Mouse (Mus musculus) left cerebral cortex, postnatal 10 days (tissue): Measurements from ENCODE around the gene Zcchc24. TPM values are rescaled to one million over a fixed set of nuclear protein-coding genes. Genes with fewer than 3 reads are reported as not detected.
A peak's percentile ranks its signal among the peaks of the same experiment; 100 is the strongest.

Experiments used
- DNase-seq, 2 experiments: peaks; one replicate each; pipeline ENCODE4 v3.0.0; 2021 to 2022; ENCODE audit warnings: low spot score in 2 of 2, mixed read lengths in 1 of 2; ENCODE audit errors: extremely low spot score in 1 of 2
- intact Hi-C: fragments of 180-260 bp; cut with DNase I; formaldehyde crosslinking; loops from one replicate; pipeline ENCODE4 v1.15.1; 2025
- total RNA-seq, 2 experiments: library from RNA; stranded (reverse); gene quantifications; 2 replicates each; pipeline ENCODE4 v1.2.3; 2021

The Zcchc24 gene
- total RNA-seq, 2 experiments from 2014 or later: 34.9 to 41.8 TPM

DNA sequence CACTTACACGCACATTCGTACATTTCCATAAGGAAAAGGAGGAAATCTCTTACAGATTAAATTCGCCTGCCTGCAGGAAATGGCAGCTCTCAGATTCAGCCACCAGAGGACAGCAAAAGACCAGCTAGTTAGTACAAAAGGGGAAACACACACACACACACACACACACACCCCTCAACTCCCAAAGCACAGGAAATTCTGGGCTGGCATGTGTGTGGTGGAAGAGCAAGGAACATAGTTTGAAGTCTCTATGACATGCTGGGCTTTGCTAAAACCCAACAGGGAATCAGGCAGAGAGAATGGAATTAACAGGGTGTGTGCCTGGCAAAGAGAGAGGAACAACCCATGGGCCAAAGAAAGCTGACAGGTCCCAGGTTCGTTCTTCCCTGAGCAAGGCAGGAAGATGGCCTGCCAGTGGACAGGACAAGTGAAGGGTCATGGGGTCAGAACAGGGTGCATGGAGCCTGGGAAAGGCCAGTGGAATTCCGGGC, 61.1 kb downstream of the Zcchc24 start:
- intact Hi-C loops: no loop called here
- DNase-seq: peak; percentile 77 to 82

DNA sequence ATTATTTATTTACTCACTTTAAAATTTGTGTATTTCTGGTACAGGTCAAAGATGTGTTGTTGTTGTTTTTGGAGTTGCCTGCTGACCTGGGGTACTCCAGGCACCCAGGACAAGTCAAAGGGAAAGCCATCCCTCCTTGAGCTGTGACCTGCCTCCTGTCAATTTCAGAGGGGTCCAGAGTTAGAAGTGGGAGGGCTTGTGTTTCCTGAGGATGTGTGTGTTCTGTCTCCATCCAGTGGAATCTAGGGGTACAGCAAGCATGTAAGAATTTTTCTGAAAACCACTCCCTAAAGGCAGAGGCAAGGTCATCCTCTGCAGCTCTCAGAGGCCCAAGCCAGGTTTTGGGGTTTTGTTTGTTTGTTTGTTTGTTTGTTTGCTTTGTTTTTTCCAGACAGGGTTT, 66.9 kb downstream of the Zcchc24 start:
- no peak for DNase-seq
- intact Hi-C loops: loop anchor here (5.0 kb wide), 1 partner anchor 1200 kb away; no protein-coding TSS in a partner anchor

DNA sequence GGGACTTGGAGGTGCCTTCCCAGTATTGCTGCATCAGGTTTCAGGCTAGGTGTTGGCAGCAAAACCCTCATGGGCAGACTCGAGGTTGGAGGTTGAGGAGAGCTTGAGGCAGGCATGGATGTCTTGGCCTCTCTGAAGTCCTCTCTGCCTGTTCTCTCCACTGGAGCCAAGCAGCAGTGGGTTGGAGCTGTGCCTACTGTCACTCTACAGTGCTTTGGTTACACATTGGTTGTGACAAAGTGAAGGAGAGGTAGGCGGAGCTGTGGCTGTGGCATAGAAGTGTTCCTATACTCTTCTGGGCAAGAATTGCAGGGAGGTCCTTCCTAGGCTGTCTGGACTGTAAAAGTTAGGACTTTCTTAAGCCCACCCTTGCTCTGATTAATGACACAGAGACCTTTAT, 72.5 kb downstream of the Zcchc24 start:
- intact Hi-C loops: no loop called here
- no peak for DNase-seq

DNA sequence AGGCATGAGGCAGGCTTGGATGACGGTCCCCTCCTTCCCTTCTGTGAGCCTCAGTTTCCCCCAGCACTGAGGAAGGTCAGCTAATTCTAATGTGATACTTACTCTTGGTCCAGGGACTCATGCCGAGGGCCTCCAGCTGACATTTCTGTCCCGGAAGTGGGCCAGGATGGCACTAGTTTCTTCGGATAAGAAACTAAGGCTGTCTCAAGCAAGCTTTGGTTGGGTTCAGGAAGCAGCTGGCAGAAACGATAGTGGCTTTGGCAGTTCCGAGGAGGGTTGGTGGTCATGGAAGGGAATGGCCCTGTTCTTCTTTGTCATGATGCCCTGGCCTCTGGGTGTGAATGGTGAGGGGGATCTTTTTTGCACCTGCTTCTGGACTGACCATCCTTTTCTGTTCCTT, 73.8 kb downstream of the Zcchc24 start:
- no peak for DNase-seq
- intact Hi-C loops: no loop called here

DNA sequence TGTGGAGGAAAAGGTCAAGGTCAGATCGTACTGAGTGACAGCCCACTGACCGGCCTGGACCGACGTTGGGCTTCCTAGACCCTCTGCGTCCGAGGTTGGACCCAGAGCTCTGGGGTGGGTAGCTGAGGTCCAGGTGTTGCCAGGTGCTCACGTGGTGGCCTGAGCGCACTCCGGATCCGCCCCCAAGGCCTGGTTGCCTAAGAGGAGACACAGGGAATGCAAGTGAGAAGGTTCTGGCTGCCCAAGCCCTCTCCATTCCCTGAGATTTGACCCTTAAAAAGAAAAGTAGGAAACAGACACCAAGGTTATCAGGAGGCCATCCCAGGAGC, 74.3 kb downstream of the Zcchc24 start:
- intact Hi-C loops: no loop called here
- no peak for DNase-seq

DNA sequence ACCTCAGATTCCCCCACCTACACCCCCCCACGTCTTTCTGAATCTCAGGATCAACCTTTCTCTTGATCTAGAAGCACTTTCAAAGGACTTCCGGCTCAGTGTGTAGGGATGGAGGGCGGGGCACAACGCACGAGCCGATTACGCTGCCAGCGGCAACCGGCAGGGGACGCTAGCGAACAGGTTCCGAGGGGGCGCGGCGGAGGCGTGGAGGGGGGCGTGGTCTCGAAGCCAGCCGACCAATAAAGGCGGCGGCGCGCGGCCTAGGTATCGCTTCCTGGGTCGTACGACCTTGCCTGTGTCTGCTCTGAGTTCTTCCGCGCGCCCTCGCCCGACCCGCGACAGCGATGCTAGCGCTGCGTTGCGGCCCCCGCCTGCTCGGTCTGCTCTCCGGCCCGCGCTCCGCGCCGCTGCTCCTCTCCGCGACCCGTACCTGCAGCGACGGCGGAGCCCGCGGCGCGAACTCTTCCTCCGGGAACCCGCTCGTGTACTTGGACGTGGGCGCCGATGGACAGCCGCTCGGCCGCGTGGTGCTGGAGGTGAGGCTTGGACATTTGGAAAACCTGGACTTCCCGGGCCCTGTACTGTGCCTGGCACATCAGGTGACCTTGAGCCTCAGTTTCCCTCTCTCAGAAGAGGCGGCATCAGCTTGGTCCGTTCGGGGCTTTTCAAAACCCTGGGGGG, 74.8 kb downstream of the Zcchc24 start, which contains the start of gene Ppif:
Gene Ppif, plus strand, starts transcription at position 267 of the 681 bp plus-strand sequence.
- DNase-seq: peak; percentile 94 to 95
- intact Hi-C loops: no loop called here

DNA sequence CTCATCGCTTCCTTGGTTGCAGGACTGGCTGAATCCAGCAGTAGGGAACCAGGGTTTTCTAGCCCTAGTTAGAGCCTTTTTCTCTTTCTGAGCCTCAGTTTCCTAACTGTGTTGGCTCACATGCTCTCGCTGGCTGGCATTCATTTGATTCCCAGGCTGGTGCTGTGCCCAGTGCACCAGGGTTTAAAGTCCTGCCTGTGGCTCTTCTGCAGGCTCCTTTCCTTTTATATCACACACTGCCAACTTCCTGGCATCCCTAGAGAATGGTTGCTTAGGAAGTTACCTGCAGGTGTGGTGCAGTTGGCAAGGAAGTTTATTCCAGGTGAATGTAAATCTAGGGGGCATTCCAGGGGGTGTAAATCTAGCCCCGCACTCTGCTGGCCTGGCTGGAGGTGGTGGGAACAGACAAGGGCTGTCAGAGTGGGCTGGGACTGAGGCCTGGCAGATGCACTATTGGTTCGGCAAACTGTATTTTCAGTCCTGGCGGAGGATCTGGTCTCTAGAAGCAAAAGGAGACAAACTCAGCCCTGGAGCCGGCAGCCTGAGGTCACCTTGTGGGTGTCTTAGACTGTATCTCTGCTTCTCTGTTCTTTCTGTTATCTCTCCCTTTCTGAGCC, 75.5 kb downstream of the Zcchc24 start:
- intact Hi-C loops: no loop called here
- DNase-seq: no peak

DNA sequence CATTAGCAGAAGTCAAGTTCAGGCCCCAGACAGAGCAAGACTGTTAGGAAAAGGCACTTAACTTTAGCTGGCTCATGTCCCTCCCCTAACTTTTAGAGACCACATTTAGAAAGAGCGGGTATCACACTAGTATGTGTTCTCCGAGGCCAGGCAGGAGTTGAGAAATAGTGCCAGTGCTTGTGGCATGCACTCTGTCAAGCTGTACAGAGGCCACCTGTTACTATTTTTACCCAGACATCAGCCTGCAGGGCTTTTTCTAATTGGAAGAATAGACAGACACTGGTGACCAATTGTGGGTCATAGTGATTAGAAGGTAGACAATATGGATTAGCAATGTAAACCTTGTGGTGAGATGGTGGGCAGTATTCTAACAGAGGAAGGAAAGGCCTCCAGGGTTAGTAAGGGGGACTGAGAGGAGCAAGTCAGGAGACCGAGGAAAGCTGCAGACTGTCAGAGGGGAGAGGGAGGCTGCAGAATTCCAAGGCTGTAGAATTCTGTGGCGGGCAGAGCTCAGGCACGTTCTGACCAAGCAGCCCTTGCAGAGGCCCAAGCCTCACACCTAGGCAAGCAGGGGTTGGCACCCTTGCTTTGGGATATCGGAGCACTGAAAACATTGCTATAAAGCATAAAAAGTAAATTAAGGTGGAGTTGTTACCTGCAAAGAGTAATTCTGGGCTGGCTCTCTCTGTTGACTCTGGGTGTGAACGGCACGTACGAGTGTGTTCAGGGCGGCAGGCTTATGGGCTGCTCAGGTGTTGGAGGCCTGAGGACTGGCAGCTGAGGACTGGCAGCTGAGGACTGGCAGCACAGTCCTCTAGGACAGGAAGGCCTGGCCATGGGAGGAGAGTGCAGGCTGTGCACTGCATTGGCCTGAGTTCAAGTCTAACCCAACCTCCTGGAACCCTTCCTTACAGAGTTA, 81.6 kb downstream of the Zcchc24 start:
- intact Hi-C loops: no loop called here
- DNase-seq: no peak

DNA sequence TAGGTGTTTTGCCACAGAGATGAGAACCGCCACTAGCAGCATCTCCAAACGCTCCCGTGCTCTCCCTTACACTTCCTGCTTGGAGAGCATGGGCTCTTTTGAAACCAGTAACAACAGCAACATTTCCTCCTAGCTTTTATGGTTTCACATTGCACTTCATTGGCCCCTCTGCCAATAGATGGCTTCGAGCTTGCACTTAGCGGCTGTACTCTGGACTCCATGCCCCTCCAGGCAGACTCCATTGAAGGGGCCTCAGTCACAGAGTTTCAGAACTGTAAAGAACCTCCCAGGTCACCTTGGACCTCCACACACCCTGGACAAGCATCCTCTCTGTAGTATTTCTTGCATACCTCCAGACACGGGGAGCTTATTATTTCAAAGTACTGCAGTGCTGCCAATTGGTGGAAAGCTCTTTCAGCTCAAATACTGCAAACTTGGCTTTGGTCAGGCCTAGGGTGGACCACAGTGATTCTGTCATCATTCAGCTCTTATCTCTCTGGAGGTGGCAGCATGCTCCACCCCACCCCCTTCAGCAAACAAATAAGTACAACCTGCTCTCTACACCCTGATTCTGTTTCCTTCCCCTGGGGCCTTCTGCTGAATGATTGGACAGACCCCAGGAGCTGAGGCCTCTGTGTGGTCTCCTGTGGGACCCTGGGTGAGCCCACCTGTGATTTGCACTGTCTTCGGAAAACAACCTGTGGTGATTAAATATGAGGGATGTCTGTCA, 82.5 kb downstream of the Zcchc24 start:
- intact Hi-C loops: no loop called here
- no peak for DNase-seq

DNA sequence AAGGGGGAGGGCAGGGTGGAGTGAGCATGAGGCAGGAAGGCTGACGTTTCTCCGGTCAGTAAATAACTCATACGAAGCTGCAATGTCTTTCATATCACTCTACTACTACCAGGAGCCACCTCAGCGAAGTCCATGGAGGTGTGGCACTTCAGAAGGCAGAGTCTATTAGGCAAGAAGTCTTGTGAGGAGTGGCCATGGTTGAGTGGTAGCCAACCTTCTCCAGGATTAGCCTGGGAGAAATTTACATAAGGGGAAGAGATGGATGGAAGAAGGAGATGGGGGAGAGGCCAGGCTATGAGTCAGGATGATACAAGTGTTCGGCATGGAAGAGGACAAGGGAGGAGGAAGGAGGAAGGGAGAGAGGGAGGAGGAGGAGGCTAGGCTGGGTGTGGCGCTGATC, 86.8 kb downstream of the Zcchc24 start:
- DNase-seq: no peak
- intact Hi-C loops: no loop called here

DNA sequence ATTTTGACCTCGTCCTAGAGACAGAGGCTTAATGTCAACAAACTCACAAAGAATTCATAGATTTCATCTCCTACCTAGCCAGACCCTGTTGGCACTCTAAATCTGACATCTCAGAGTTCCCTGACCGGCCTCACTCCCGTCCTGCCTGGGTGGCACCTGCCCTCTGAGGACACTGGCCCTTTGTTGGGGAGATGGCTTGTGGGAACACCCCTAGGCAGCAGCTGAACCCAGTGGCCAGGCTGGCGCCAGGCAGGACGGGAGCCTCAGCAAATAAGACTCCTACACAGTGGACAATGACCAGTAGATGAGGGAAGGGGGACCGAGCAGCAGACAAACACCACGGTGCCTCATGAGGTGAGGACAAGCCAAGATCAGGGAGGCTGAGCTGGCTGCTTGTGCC, 89.2 kb downstream of the Zcchc24 start:
- intact Hi-C loops: no loop called here
- DNase-seq: no peak

DNA sequence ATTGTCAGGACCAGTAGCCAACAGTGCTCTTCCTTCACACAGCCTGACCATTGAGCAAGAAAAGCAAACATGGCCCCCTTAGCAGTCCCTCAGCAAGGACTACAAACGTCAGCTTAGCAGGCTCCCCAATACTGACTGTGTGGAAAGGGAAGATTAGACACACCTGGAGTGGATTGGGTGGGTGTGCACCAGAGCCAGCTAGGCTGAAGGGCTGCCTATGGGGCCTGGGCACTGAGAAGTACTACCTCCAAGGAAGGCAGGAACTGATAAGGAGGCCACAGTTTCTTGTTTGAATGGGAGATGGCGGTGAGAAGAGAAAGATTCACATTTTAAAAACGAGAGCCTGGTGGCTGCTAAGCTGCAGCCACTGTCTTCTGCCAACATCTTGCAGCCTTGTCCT, 101.3 kb downstream of the Zcchc24 start:
- intact Hi-C loops: no loop called here

DNA sequence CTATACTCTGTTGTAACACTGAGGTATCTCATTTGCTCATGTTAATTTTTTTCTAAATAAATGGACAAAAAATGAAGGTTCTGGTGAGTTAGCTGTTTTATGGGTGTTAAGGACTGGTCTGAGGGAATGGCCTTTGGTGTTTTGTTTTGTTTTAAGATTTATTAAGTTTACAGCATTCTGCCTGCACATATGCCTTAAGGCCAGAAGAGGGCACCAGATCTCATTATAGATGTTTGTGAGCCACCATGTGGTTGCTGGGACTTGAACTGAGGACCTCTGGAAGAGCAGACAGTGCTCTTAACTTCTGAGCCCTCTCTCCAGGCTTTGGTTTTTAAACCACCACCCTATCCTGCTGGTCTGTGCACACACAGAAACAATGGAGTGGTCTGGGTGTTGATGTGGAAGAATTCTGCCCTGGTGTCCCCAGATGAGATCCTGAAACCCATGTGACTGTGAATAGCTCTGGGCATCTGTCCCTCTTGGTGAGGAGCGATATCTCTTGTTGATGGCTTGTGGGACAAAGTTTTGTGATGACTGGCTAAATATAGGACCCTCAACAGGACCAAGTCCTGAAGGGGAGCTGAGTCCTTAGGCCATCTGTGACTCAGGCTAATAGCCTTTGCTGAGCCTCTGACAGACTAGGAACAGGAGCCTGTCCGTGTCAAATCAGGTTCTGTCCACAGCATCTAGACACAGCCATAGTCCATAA, 102.0 kb downstream of the Zcchc24 start:
- intact Hi-C loops: no loop called here
- no peak for DNase-seq

More for the DNA sequence above, 101.3 kb downstream of the Zcchc24 start:
- DNase-seq: no peak

DNA sequence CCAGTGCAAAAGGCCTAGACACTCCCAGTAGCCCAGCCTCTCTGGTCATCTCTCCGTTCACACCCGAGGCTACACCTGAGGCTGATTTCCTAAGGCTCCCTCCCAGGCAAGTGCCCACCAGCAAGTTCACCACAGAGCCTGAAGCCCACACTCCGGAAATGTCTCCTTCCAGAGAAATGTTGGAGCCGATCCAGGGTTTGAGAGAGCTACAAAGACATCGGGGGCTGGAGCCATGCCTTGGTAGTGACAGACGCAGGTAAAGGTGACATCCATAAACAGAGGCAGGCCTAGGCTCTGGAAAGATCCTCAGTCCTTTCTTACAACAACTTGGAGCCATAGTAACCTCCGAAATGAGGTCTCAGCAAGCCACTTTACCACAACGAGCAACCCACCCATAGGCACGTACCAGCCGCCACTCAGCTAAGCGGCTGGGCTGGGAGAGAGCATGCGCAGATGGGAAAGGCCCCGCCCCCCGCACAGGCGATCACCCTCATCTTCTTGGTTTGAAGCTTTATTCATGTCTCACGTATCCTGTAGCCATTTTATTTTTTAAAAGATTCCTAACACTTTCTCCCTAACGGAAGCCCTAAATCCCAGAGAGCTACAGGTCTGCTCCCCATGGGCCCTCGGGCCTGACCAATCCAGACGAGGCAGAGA, 103.4 kb downstream of the Zcchc24 start:
- intact Hi-C loops: no loop called here
- DNase-seq: no peak

DNA sequence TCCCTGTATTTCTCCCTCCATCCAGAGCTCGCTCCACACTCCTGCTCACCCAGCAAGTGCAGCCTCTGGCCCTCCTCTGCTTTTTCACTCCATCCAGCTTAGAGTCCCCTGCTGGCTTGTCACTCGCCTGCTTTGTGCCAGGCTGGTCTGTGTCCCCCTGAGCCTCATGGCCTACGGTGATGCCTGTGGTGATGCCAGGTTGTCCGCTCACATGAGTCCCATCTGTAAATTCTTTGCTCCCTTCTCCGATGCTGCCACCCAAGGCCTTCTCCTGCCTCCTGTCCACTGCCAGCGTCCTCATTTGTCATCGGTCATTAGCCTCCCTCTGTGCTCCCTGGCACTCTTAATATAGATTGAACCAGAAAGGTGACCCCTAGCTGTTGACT, 104.5 kb downstream of the Zcchc24 start:
- intact Hi-C loops: no loop called here
- DNase-seq: no peak

DNA sequence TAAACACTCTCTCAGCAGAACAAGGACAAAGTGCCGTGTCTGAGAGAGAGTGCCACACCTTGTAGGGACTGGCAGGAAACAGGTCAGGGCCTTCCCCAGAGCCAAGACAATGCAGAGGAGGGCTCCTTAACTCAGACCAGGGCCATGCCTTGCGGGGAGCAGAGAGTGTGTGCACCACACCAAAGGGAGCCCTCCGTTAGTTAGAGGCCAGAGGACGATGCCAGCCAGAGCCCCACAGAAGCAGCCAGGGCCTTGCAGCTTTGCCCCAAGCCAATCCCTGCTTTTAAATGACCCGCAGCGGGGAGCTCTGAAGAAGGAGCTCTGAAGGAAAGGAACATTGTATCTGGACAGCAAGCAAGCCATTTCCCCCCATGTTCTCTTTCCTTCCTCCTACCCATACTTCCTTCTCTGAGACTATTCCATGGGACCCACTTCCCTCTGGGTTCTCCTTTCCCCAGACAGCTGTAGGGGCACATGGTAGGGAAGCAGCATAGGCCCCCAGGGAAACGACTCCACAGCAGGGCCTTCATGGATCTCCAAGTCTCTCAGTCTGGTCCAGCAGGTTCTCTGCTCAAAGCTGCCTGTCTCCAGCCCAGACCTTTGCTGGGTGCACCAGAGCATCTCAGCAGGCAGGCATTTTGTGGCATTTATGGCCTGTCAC, 105.1 kb downstream of the Zcchc24 start:
- intact Hi-C loops: no loop called here
- no peak for DNase-seq
